Mouse (Mus musculus) embryonic facial prominence, embryonic 10.5 days (tissue): ENCODE results near the gene Hist1h2bj. TPM values are rescaled to one million over a fixed set of nuclear protein-coding genes. Genes with fewer than 3 reads are reported as not detected.
A peak's percentile ranks its signal among the peaks of the same experiment; 100 is the strongest.

Source experiments
- DNase-seq: peaks from one replicate; pipeline ENCODE4 v3.0.0-alpha.2; 2017; ENCODE audit warnings: low spot score
- H3K27ac ChIP-seq: fragments of 300-500 bp; sonication (generic); replicated peaks from 2 replicates; pipeline ENCODE4 v1.5.1; 2016; ENCODE audit warnings: mild to moderate bottlenecking
- H3K27me3 ChIP-seq: fragments of 300-500 bp; sonication (generic); replicated peaks from 2 replicates; pipeline ENCODE4 v1.6.1; 2016; ENCODE audit warnings: low read depth, mild to moderate bottlenecking; ENCODE audit not compliant: poor library complexity, severe bottlenecking
- H3K36me3 ChIP-seq: fragments of 300-500 bp; sonication (generic); replicated peaks from 2 replicates; pipeline ENCODE4 v1.6.1; 2016; ENCODE audit warnings: mild to moderate bottlenecking, moderate library complexity
- H3K4me1 ChIP-seq: fragments of 300-500 bp; sonication (generic); 2 replicates; pipeline ENCODE4 v1.6.1; 2016
- H3K4me3 ChIP-seq: fragments of 300-500 bp; sonication (generic); 2 replicates; pipeline ENCODE4 v1.5.1; 2016; ENCODE audit warnings: mild to moderate bottlenecking, moderate library complexity
- H3K9me3 ChIP-seq: fragments of 300-500 bp; sonication (generic); 2 replicates; pipeline ENCODE4 v1.6.1; 2016; ENCODE audit warnings: mild to moderate bottlenecking
- WGBS: fragments of 180-500 bp; shearing (Covaris S2); methylation state at CpG from one replicate; pipeline ENCODE4 v1.1.7; 2016; 5-methylcytosine and 5-hydroxymethylcytosine counted together
- polyA plus RNA-seq: library from polyadenylated mRNA; unstranded; fragments of >200 nt; fragmentation: Nextera tagmentation; extraction: Ambion mirVana; gene quantifications from 2 replicates; pipeline ENCODE4 v1.2.1, GENCODE M21; 2016

Gene Hist1h2bj
- polyA plus RNA-seq, 1 experiment from 2014 or later: 15.1 TPM

DNA sequence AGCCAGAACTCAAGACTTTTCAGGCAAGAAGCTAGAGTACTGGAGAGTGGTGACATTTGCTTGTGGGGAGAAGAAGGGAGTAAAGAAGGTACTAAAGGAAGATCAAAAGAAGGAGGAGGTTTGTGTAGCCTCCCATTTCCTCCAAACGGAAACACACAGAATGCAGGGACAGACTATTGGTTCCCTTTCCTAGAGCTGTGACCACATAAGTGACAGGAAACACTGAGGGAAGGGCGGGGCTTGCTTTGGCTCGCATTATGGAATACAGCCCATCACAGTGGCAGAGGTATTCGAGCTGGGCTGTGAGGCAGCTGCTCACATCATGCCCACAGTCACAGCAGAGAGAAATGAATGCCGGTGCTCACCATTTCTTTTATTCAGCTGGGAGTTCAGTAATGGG is 41.2 kb upstream of the Hist1h2bj start:
- no peak overlapping the region for H3K4me3 ChIP-seq
- whole genome bisulfite sequencing: 19% methylated on average over 5 of the region's 5 CpGs

DNA sequence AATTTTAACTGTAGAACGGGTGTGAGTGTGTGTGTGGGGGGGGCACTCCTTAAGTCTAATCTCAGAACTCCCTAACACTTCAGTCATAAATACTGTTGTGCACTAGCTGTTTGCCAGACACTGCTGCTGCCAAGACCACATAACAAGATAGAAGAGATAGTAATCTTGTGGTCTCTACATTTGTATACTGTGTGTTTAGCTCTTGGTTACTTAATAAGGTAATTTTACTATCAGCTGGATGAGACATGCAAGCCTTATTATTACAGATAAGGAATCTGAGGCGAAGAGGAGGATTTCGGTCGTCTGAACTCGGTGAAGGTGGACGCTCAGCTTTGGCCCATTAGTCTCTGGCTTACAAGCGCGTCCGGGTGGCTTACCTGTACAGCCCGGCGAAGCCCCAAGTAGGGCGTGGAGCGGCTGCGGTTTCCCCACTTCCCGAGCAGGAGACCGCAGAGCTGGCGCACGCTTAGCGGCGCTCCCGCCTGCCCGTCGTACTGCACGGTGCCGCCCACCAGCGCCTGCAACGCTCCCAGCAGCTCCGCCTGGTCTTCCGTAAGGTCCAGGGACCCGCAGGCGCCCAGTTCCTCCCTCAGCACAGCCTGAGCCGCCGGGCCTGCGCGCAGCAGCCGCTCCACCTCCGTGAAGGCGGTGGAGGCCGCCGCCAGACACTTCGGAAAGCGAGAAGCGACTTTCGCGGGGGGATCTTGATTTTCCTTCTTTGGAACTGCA is 37.2 kb upstream of the Hist1h2bj start:
- under 1% methylated on average over 45 of the region's 45 CpGs for WGBS
- peak; percentile 75 for DNase-seq
- no peaks in the 10 kb centered on the region for H3K36me3 ChIP-seq
- H3K4me3 ChIP-seq: peak overlapping the region; percentile 71
- peaks cover 23% of the 10 kb centered on the region for H3K4me1 ChIP-seq
- H3K27me3 ChIP-seq: peaks cover 100% of the 10 kb centered on the region
- H3K9me3 ChIP-seq: no peaks in the 10 kb centered on the region
- no peak overlapping the region for H3K27ac ChIP-seq

More for the DNA sequence above, 41.2 kb upstream of the Hist1h2bj start:
- H3K9me3 ChIP-seq: no peaks in the 10 kb centered on the region
- no peak overlapping the region for H3K27ac ChIP-seq
- DNase-seq: no peak
- peaks cover 100% of the 10 kb centered on the region for H3K27me3 ChIP-seq
- no peaks in the 10 kb centered on the region for H3K36me3 ChIP-seq
- H3K4me1 ChIP-seq: peaks cover 27% of the 10 kb centered on the region

DNA sequence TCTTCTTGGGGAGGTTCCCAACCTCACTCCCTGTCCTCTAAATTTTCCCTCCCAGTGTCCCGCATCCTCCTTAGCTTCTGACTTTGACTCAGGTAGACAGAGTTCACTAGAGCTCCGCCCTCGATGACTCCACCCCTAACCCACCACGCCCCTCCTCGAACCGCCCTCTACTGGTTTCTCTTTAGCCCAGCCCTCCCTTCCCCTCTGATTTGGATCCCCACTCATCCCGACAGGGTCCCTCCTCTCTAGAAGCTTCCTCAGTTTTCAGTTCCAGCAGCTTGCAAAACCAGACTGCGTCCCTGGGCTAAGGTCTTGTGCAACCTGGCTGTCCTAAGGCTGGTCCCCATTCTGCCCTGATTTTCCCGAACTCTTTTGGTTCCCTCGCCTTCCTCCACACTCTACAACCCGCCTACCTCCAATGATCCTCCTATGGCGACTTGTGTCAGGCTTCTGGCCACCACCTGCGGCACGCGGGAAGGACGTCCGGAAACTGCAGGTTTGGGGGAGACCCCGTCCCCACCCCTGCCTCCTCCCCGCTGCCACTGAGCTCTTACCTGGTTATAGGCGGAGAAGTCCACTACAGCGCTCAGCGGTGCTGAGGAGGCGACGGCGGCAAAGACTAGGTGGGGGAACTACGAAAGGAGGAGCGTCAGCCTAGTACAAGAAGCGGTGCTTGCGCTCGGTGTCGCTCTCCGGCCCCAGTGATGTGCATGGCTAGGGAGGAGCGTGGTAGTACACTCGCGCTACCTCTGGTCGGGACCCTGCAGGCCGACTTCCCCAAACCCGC is 36.5 kb upstream of the Hist1h2bj start:
- under 1% methylated on average over 38 of the region's 38 CpGs for WGBS
- peaks cover 23% of the 10 kb centered on the region for H3K4me1 ChIP-seq
- no peaks in the 10 kb centered on the region for H3K9me3 ChIP-seq
- 0 out of 2 replicates have a peak overlapping the region, but pooled peaks have one; percentile 24 for H3K27ac ChIP-seq
- DNase-seq: peak; percentile 79
- H3K4me3 ChIP-seq: peak overlapping the region; percentile 71
- H3K36me3 ChIP-seq: no peaks in the 10 kb centered on the region
- H3K27me3 ChIP-seq: peaks cover 100% of the 10 kb centered on the region

DNA sequence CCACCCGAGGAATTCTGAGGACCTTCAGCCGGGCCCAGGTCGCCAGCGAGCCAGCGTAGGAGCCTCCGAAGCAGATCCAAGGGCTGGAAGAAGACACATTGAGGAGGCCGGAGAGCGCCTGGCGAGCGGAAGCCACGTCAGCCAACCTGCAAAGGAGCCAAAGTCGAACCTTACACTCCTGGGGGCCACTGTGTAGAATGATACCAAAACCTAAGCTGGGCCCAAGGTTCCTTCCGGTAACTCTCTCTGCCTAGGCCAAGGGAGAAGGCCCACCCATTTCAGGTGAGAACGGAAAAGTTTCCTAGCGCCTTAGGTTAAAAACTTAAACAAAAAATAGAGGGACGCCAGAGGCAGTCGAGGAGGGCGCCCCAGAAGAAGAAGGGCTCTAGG is 35.9 kb upstream of the Hist1h2bj start:
- no peak overlapping the region for H3K27ac ChIP-seq

DNA sequence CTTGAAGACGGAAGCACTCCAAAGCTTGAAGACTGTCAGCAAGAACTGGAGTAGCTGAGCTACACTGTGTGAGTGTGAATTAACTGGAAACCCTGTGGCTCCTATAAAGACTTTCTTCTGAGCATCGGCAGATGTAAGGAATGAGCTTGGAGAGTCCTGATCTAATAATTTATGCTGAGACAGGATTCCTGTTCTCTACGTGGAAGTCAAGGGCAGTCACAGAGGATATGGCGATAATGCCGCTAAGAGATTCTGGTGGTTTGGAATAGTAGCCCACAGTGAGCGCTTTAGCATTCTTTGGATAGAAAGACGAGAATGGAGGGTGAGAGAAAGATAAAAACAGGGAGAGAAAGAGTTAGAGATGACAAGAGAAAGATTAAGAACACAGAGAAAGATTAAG is 35.1 kb upstream of the Hist1h2bj start:
- Histone ChIP-seq H3K27ac (no peak overlapping the region), H3K27me3 (peaks cover 100% of the 10 kb centered on the region), H3K4me3 (no peak overlapping the region), H3K36me3 (no peaks in the 10 kb centered on the region), H3K9me3 (no peaks in the 10 kb centered on the region), H3K4me1 (peaks cover 23% of the 10 kb centered on the region)
- 52% methylated on average over 7 of the region's 7 CpGs for WGBS
- DNase-seq: no peak

More for the DNA sequence above, 35.9 kb upstream of the Hist1h2bj start:
- Histone ChIP-seq H3K4me3 (peak overlapping the region; percentile 71), H3K4me1 (peaks cover 23% of the 10 kb centered on the region), H3K36me3 (no peaks in the 10 kb centered on the region), H3K27me3 (peaks cover 100% of the 10 kb centered on the region), H3K9me3 (no peaks in the 10 kb centered on the region)
- WGBS: 2% methylated on average over 18 of the region's 18 CpGs
- no peak for DNase-seq

DNA sequence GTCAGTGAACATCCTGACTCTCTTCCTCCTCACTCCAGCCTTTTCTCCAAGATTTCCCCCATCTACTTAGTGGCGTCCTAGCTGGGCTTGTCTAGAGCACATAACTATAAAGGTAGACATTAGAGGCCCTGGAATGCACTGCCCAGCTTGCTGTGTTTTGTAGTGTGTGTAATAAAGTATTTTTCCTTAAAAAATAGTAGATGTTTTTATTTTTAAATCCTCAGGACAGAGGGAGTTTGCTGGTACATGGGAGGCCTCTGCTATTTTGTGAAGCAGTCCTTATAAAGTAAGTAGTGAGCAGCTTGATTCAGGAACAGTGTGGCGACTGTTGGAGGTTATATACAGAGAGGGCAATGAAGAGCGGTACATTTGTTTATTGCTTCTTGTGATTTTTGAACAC is 34.3 kb upstream of the Hist1h2bj start:
- DNase-seq: no peak
- Histone ChIP-seq H3K4me1 (peaks cover 23% of the 10 kb centered on the region), H3K27me3 (peaks cover 100% of the 10 kb centered on the region), H3K27ac (no peak overlapping the region), H3K4me3 (no peak overlapping the region), H3K36me3 (no peaks in the 10 kb centered on the region), H3K9me3 (no peaks in the 10 kb centered on the region)
- 75% methylated on average over 3 of the region's 3 CpGs for WGBS

DNA sequence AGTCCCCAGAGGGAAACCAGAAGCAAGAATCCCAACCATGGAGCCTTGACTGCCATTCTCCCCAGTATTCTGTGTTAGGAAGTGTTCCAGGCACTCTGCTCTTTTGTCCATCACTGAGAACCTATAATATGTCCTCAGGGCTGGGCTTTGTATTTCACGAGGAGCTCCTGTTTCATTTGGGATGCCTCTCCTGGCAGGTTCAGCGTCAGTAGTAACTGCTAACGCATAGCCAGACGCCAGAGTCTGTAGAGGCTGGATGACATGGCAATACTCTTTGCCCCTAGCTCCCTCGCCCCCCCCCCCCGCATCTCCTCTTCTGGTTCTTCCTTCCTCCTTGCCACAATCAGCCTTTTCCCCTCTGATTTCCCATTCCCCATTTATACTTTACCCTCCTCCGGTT is 33.4 kb upstream of the Hist1h2bj start, which contains the start of gene Prss16:
TSS of gene Prss16 (minus strand) at position 101 of the 400 bp plus-strand sequence.
- WGBS: 41% methylated on average over 7 of the region's 7 CpGs
- no peaks in the 10 kb centered on the region for H3K9me3 ChIP-seq
- DNase-seq: no peak
- no peak within 1 kb of the TSS for H3K27ac ChIP-seq
- no peak within 1 kb of the TSS for H3K4me3 ChIP-seq
- peaks cover 28% of the 10 kb centered on the region for H3K4me1 ChIP-seq
- no peaks in the 10 kb centered on the region for H3K36me3 ChIP-seq
- H3K27me3 ChIP-seq: peaks cover 100% of the 10 kb centered on the region

DNA sequence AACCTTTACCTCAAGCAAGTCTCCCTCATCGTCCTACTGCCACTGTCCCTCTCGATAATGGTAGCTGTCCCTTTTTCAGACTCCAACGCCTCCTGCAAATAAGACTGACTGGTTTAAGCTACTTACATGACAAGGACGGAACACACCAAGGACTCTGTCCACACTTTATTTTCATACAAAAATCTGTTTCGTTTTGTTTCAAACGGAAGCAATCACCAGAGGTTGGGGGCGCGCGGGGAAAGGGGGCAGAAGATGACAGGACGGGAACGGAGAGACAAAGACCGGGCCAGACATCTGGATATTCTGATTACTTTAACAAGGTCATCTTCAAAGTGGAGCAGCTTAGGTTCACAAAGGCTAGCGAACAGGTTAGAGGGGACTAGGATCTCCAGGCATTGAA is 29.3 kb upstream of the Hist1h2bj start:
- Histone ChIP-seq H3K36me3 (no peaks in the 10 kb centered on the region), H3K9me3 (no peaks in the 10 kb centered on the region), H3K27me3 (peaks cover 94% of the 10 kb centered on the region), H3K4me1 (peaks cover 6% of the 10 kb centered on the region; the same call in 1 of the 2 replicates), H3K4me3 (peak overlapping the region; percentile 37), H3K27ac (no peak overlapping the region)
- DNase-seq: peak; percentile 32
- WGBS: 20% methylated on average over 13 of the region's 13 CpGs

DNA sequence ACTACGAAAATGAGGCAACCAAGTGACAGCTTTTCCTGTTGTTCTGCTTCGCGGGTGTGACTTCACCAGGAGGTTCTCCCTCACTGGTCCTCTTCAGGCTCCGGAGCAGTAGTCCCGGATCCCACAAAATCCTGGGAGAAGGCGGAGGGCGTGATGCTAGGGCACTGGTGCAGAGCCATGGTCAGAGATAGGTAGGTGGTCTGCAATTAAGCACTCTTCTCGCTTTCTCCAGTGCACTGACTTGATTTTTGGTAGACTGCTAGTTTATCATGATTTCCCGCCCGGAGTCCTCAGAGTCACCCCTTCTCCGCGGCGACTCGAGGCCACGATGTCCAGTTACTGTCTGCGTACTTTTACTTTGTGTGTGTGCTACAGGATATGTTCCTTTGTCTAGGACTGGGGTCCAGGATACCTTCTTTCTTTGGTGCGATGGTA is 28.6 kb upstream of the Hist1h2bj start:
- WGBS: 15% methylated on average over 17 of the region's 17 CpGs
- Histone ChIP-seq H3K27me3 (peaks cover 94% of the 10 kb centered on the region), H3K36me3 (no peaks in the 10 kb centered on the region), H3K4me3 (peak overlapping the region; percentile 37), H3K27ac (no peak overlapping the region), H3K4me1 (peaks cover 6% of the 10 kb centered on the region; the same call in 1 of the 2 replicates), H3K9me3 (no peaks in the 10 kb centered on the region)
- peak; percentile 42 for DNase-seq

DNA sequence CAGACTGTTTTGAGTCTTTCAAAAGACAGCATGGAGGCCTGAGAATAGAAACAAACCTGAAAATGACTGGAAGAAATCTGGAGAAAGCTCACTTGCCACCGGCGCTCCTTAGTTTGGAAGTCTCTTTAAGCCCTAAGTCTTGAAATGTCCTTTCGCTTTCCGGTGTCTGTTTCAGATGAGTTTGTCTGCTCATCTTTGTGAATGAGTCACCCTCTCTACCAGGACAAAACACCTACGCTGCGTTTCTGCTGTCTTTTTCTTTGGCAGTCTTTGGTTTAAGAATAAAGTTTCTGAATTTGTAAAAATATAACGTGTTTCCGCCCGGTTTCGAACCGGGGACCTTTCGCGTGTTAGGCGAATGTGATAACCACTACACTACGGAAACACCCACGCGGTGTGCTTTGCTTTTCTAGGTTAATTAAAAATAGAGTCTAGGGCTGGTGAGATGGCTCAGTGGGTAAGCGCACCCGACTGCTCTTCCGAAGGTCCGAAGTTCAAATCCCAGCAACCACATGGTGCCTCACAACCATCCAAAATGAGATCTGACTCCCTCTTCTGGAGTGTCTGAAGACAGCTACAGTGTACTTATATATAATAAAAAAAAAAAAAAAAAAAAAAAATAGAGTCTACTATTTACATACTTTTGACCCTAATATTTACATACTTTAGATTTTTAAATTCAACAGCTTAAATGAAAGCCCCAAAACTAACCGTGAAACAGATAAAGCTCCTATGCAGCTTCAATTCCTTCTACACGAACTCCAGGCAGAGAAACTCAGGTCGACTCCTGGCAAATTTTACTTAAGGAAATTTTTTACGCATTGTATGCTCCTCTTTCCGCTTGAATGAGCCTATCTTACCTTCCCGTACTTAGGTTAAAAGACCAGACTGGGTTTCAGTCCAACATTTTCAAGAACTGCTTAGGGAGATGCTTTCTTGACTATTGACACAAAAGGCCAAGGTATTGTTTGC is 27.2 kb upstream of the Hist1h2bj start:
- Histone ChIP-seq H3K36me3 (no peaks in the 10 kb centered on the region), H3K4me1 (peaks cover 11% of the 10 kb centered on the region; the same call in 1 of the 2 replicates), H3K27ac (no peak overlapping the region), H3K4me3 (peak overlapping the region; percentile 32), H3K27me3 (peaks cover 88% of the 10 kb centered on the region), H3K9me3 (no peaks in the 10 kb centered on the region)
- 15% methylated on average over 27 of the region's 27 CpGs for WGBS
- DNase-seq: peak; percentile 86

DNA sequence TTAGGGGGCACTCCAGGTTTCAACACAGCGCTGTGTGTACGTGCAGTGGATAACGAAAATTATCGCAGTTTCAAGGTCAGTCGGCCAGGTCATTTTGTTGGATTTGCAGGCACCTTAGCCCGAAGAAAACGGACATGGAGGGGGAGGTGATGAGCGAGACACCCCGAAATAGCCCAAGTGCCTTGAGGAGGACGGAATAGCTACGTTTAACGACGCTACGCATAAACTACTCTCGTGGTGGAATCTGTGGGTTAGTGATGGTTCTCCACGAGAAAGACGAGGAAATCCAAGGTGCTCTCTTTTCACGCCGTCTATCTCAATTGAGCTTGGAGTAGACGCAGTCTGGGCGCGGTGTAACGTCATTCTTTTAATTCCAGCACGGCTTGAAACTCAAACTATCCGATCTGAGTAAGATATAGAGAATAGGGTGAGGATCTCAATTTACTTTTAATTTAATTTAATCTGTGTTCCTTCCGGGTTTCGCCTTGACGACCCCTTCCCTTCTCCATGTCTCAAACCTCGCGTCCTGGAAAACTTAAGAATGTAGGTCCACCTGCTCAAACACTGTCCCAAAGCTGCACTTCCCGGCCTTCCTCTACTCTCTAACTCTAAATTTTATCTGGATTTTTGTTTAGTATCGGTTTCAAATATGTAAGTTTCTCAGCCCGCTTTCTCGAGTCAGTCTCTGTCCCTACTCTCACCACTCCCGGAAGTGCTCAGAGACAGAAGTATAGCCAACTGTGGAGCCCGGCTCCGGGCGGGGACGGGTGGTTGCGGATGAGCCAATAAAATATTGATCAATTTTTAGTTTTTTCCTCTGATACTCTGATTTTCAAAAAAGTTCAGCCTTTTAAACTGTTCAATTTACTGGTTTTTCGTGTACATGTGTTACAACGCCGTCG is 22.8 kb upstream of the Hist1h2bj start:
- H3K4me1 ChIP-seq: 0 out of 2 replicates have a peak, but pooled peaks cover 9% of the 10 kb centered on the region
- H3K36me3 ChIP-seq: no peaks in the 10 kb centered on the region
- no peak overlapping the region for H3K27ac ChIP-seq
- no peaks in the 10 kb centered on the region for H3K9me3 ChIP-seq
- peak; percentile 43 for DNase-seq
- under 1% methylated on average over 44 of the region's 44 CpGs for WGBS
- H3K27me3 ChIP-seq: peaks cover 44% of the 10 kb centered on the region
- H3K4me3 ChIP-seq: peak overlapping the region; percentile 66
